Mouse (Mus musculus) liver, embryonic 12.5 days (tissue): Measurements from ENCODE around the gene Zfp993. TPM values are rescaled to one million over a fixed set of nuclear protein-coding genes. Genes with fewer than 3 reads are reported as not detected.
"Not testable (repeated sequence)": the region's sequence is repeated elsewhere in the genome, so short reads cannot be mapped to it uniquely, and the experiment has no call there.

ENCODE experiments used
- ATAC-seq: fragments of 200-750 bp; cut with Nextera tagmentation; 2 replicates; pipeline ENCODE4 v1.8.0; 2017; ENCODE audit warnings: moderate number of reproducible peaks, mild to moderate bottlenecking, moderate library complexity
- H3K27ac ChIP-seq: fragments of 300-500 bp; sonication (generic); 2 replicates; pipeline ENCODE4 v1.5.1; 2016; ENCODE audit warnings: mild to moderate bottlenecking
- H3K27me3 ChIP-seq: fragments of 300-500 bp; sonication (generic); replicated peaks from 2 replicates; pipeline ENCODE4 v1.6.1; 2016; ENCODE audit warnings: mild to moderate bottlenecking, moderate library complexity
- H3K36me3 ChIP-seq: fragments of 300-500 bp; sonication (generic); 2 replicates; pipeline ENCODE4 v1.6.1; 2016; ENCODE audit warnings: mild to moderate bottlenecking, moderate library complexity
- H3K4me1 ChIP-seq: fragments of 300-500 bp; sonication (generic); 2 replicates; pipeline ENCODE4 v1.6.1; 2016
- H3K4me2 ChIP-seq: fragments of 300-500 bp; sonication (generic); 2 replicates; pipeline ENCODE4 v1.6.1; 2016; ENCODE audit warnings: mild to moderate bottlenecking, moderate library complexity
- H3K4me3 ChIP-seq: fragments of 300-500 bp; sonication (generic); 2 replicates; pipeline ENCODE4 v1.5.1; 2016; ENCODE audit warnings: mild to moderate bottlenecking, moderate library complexity
- H3K9ac ChIP-seq: fragments of 300-500 bp; sonication (generic); 2 replicates; pipeline ENCODE4 v1.6.1; 2016; ENCODE audit warnings: mild to moderate bottlenecking, moderate library complexity
- H3K9me3 ChIP-seq: fragments of 300-500 bp; sonication (generic); replicated peaks from 2 replicates; pipeline ENCODE4 v1.6.1; 2016; ENCODE audit warnings: mild to moderate bottlenecking, moderate library complexity
- WGBS: fragments of 180-500 bp; shearing (Covaris S2); methylation state at CpG from one replicate; pipeline ENCODE4 v1.1.7; 2016; ENCODE audit not compliant: insufficient replicate concordance; 5-methylcytosine and 5-hydroxymethylcytosine counted together
- polyA plus RNA-seq: library from polyadenylated mRNA; unstranded; fragments of >200 nt; fragmentation: Nextera tagmentation; extraction: Ambion mirVana; gene quantifications from 2 replicates; pipeline ENCODE4 v1.2.1, GENCODE M21; 2016

Zfp993 gene
- polyA plus RNA-seq, result 2.0 and 3.0 TPM in 2 replicates

DNA sequence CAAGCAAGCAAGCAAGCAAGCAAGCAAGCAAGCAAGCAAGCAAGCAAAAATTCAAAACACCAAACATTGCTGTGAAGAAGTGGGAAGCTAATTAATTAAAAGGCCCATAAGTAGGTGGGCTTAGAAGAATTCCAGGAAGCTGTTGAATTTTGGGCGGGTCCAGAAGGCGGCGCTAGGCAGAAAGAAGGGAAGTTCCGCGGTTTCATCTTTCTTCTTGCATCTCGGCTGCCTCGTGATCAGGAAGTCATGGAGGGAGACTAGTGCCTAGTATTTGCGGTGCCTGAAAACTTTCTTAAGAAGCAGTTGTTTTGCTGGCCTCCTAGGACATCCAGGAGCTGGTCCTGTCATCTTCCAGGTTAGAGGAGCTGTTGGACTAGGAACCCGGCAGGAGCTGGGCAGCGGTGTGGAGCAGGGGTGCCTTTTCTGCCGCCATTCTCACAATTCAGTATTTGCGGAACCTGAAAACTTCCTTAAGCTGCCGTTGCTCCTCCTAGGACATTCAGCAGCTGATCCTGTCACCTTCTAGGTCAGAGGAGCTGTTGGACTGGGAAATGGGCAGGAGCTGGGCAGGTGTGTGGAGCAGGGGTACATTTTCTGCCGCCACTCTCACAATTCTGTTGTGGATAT lies at the start of gene Zfp993:
Zfp993 (plus strand) TSS at position 188 of the 627 bp plus-strand sequence.
- not testable (repeated sequence) for H3K9ac ChIP-seq, H3K9me3 ChIP-seq, H3K36me3 ChIP-seq, H3K4me2 ChIP-seq, H3K4me1 ChIP-seq, H3K27me3 ChIP-seq, H3K27ac ChIP-seq, H3K4me3 ChIP-seq
- ATAC-seq, result peak; percentile 58
- WGBS, result no CpG with 5 or more reads among the region's 14 CpGs

DNA sequence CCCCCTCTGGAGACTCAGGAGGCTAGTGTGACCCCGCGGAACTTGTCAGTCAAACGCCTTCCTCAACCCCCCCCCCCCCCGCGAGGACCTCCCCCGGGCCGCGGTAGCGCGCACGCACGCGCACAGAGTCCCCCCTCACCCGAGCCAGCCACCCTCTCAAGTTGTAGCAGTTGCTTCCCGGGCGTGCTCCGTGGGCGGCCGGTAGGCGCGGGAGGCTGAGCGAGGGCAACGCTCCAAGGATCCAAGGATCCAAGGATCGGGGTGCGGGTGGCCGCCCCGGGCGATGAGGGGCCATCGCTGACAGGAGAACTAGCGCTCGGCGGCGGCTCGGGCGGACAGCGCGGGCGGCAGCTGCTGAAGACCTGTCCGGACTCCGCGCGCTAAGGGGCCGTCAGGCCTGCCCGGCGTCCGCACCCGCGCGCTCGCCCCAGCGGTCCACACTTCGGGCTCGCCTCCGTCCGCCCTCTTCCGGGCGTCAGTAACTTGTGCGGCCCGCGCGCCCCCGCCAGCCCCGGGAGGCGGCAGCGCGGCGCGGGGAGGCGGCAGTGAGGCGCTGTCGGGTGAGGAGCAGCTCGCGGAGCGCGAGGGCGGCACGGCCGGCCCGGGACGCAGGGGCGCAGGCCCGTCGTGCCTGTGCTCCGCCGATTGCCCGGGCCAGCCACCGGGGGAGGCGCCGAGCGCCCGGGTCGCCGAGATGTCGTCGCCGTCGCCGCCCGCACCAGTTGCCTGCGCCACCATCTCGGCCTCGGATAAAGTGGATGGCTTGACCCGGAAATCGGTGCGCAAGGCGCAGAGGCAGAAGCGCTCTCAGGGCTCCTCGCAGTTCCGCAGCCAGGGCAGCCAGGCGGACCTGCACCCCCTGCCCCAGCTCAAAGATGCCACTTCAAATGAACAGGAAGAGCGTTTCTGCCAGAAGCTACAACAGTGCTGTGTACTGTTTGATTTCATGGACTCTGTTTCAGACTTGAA lies 30.6 kb upstream of the Zfp993 start:
- peak; percentile 84 for ATAC-seq
- not testable (repeated sequence) for H3K27ac ChIP-seq, H3K4me1 ChIP-seq, H3K9ac ChIP-seq, H3K9me3 ChIP-seq, H3K4me3 ChIP-seq, H3K27me3 ChIP-seq, H3K36me3 ChIP-seq
- WGBS, result 1% methylated on average over 14 of the region's 111 CpGs
- H3K4me2 ChIP-seq, result peak overlapping the region; percentile 36; the same call in 1 of the 2 replicates

DNA sequence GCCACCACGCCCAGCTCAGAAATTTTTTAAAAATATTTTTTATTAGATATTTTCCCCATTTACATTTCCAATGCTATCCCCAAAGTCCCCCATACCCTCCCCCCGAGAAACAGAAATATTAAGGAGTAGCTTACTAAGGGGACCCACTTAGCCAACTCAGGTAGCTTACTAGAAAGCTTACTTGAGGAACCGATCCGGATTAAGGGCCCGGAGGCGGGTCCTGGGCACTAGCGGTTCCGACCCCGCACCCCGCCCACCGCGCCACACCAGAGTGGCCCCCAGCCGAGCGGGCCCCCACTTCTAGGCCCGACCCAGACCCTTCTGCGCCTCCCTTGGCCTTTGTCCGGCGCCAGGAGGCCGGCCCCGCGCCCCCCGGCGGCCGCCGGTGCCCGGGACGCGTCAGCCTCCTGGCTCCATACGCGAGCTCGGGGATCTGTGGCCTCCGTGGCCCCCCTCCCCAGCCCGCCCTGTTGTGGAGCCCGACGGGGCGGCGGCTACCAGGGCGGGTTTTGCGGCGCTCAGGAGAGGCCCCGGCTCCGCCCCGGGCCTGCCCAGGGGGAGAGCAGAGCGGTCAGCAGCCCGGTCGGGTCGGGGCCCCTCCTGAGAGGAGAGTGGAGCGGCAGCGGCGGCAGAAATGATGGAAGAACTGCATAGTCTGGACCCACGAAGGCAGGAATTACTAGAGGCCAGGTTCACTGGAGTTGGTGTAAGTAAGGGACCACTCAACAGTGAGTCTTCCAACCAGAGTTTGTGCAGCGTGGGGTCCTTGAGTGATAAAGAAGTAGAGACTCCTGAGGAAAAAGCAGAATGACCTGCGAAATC lies 7.0 kb upstream of the Zfp993 start:
- H3K4me2 ChIP-seq, result peak overlapping the region; percentile 56
- peak overlapping the region; percentile 34 for H3K4me3 ChIP-seq
- H3K27me3 ChIP-seq, H3K4me1 ChIP-seq, H3K9ac ChIP-seq, H3K36me3 ChIP-seq, H3K27ac ChIP-seq, H3K9me3 ChIP-seq: not testable (repeated sequence)
- peak; percentile 96 for ATAC-seq
- 4% methylated on average over 29 of the region's 53 CpGs for WGBS

DNA sequence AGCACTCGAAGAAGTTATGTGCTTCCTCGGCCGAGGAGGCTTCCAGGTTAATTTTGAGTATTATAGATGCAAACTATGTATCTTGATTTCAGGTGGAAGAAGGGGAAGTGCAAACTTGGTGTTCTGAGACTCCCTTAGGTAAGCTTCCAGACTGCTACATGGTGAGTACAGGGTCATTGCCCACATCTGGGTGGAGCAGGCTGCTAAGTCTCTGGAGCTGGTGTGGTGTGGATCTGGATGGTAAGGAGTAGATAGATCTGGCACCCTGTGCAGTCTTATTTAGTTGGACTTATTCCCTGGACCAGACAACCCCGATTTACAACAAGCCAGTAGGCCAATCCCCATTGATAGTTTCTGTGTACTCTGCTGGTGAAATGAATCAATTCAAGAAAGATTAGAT lies 33.6 kb downstream of the Zfp993 start:
- H3K27me3 ChIP-seq, H3K9me3 ChIP-seq, ATAC-seq, H3K36me3 ChIP-seq, H3K4me2 ChIP-seq, H3K9ac ChIP-seq, H3K4me1 ChIP-seq, H3K27ac ChIP-seq, H3K4me3 ChIP-seq: not testable (repeated sequence)
- WGBS, result no CpG with 5 or more reads among the region's 4 CpGs

DNA sequence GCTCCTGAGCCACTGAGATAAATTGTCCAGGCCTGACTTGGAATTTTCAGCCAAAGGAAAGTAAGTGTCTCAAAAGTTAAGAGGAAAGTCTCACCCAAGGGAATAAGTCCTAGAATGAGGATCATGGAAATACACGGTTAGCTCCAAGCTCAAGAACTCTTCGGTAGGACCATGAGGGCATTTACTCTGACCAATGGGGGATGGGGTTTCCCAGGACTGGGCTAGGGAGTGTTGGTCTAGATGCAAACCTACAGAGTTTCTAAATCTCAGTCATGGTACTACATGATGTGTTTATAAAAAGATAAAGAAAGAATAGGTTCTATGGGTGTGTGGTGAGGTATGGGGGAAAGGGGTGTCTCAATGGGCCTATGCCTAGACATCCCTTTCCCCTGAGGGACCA lies 38.9 kb downstream of the Zfp993 start:
- not testable (repeated sequence) for H3K4me2 ChIP-seq, H3K4me3 ChIP-seq, H3K9ac ChIP-seq, H3K9me3 ChIP-seq, H3K4me1 ChIP-seq, H3K27ac ChIP-seq, H3K36me3 ChIP-seq, H3K27me3 ChIP-seq
- ATAC-seq, result peak; percentile 13; the same call in 1 of the 2 replicates
- no CpG with 5 or more reads among the region's 2 CpGs for WGBS

DNA sequence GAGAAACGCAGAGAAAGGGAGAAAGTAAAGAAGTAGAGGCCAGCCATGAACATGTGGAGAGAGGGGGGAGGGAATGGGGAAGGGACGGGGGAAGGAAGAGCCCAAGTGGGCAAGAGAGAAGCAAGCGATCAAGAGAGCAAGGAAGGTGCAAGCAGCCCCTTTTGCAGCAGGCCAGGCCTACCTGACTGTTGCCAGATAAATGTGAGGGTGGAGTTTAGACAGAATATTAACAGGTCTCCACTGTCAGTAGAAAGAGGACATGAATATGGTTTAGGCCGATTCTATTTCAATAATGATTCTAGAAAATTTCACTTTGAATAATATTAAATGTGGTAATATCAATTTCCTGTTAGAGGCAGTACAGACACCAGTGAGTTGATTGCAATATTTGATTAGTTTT lies 39.4 kb downstream of the Zfp993 start:
- not testable (repeated sequence) for H3K9ac ChIP-seq, H3K4me1 ChIP-seq, H3K9me3 ChIP-seq, H3K27ac ChIP-seq, H3K4me2 ChIP-seq, H3K27me3 ChIP-seq, H3K4me3 ChIP-seq, H3K36me3 ChIP-seq
- WGBS, result 64% methylated on average over 2 of the region's 4 CpGs
- peak; percentile 58 for ATAC-seq

DNA sequence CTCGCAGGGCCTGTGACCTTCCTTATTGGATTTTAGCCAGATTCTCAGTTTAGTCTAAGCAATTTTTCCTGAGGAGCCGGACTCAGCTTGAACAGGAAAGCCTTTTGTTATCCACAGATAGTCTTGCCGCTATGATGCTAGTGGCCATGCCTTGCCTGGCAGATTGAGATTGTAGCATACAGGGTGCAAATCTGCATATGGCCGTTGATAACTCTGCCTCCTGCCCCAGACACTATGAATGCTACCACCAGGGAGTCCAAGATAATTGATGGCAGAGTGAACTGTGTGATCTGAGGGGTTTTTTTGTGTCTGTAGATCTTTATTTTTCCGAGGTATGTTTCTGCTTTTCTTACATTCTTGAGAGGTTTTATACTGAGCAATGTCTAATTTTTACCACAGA lies 39.9 kb downstream of the Zfp993 start:
- peak; percentile 61 for ATAC-seq
- H3K4me2 ChIP-seq, H3K4me3 ChIP-seq, H3K9ac ChIP-seq, H3K4me1 ChIP-seq, H3K36me3 ChIP-seq, H3K27ac ChIP-seq, H3K9me3 ChIP-seq, H3K27me3 ChIP-seq: not testable (repeated sequence)
- WGBS, result 77% methylated on average over 2 of the region's 5 CpGs

Other genes starting within 250 kb of the Zfp993 start
- gene Zfp992, start 161.9 kb upstream of the Zfp993 start, polyA plus RNA-seq, result 4.7 and 4.8 TPM in 2 replicates
- gene Zfp981, start 108.9 kb upstream of the Zfp993 start, polyA plus RNA-seq, result 0.15 and 0.17 TPM in 2 replicates